ENCODE assay signal across 10 mouse cellular contexts in genomic region chr5:18035848-18036638, GRCm38 (mm10).
A peak's percentile ranks its signal among the peaks of the same experiment; 100 is the strongest.
DNase-seq lines count a peak whose midpoint lies in the region; ATAC-seq and TF ChIP-seq lines count a peak whose summit lies in the region.
"Had no signal": no experiment of that assay in that cellular context is flagged by ENCODE, and none has a peak within 500 bp of the region (broad histone marks: within the 10 kb centered on the region; RNA-seq: fewer than 3 reads in every experiment).

No protein-coding gene starts in this region.

- H3K9ac ChIP-seq in liver, embryonic 14.5 days (replicated peaks): no peak overlapping the region
- no peak overlapping the region for H3K9ac ChIP-seq in forebrain, embryonic 16.5 days (replicated peaks; ENCODE audit: low read depth, low read length)
- H3K9ac ChIP-seq: forebrain, postnatal 0 days; neural tube, embryonic 12.5 days had no signal

- ATAC-seq in erythroblast, adult 5-6 weeks (replicated peaks; ENCODE audit: low FRiP score, poor library complexity, severe bottlenecking): peak; percentile 72
- ATAC-seq in liver, embryonic 14.5 days (ENCODE audit: insufficient read depth): peak; percentile 65
- ATAC-seq in forebrain, embryonic 16.5 days: no peak
- ATAC-seq: forebrain, postnatal 0 days had no signal

- no peaks in the 10 kb centered on the region for H3K9me3 ChIP-seq in liver, embryonic 14.5 days (ENCODE audit: control insufficient read depth, low read length)
- peaks cover 5% of the 10 kb centered on the region for H3K9me3 ChIP-seq in forebrain, embryonic 16.5 days (ENCODE audit: control insufficient read depth, low read length)
- H3K9me3 ChIP-seq: neural tube, embryonic 12.5 days had no signal

- TF ChIP-seq EP300 in liver, embryonic 14.5 days (IDR thresholded peaks at IDR 0.05; ENCODE audit: low read depth): no peak

- intact Hi-C loops in left cerebral cortex, adult 2 months (cut with DNase I): loop anchor here (5.0 kb wide), 1 partner anchor 191 kb away; no protein-coding TSS in a partner anchor

- no peaks in the 10 kb centered on the region for H3K4me1 ChIP-seq in liver, embryonic 14.5 days (replicated peaks; ENCODE audit: control insufficient read depth in 2 of 2, insufficient read depth in 2 of 2, low read length in 1 of 2)
- H3K4me1 ChIP-seq in forebrain, embryonic 16.5 days (replicated peaks; ENCODE audit: control insufficient read depth, insufficient read depth, low read length): no peaks in the 10 kb centered on the region
- H3K4me1 ChIP-seq: neural tube, embryonic 12.5 days had no signal

- peak overlapping the region; percentile 54; the same call in 1 of the 2 replicates for H3K27ac ChIP-seq in left cerebral cortex, adult 2 months
- H3K27ac ChIP-seq in liver, embryonic 14.5 days: no peak overlapping the region
- H3K27ac ChIP-seq in forebrain, embryonic 16.5 days (ENCODE audit: low read length): no peak overlapping the region
- H3K27ac ChIP-seq: neural tube, embryonic 12.5 days had no signal

- H3K4me2 ChIP-seq in liver, embryonic 14.5 days (ENCODE audit: low read depth): 0 out of 2 replicates have a peak overlapping the region, but pooled peaks have one; percentile 4
- no peak overlapping the region for H3K4me2 ChIP-seq in forebrain, embryonic 16.5 days (ENCODE audit: low read length)
- H3K4me2 ChIP-seq: neural tube, embryonic 12.5 days had no signal

- TF ChIP-seq CTCF in left cerebral cortex, adult 2 months (IDR thresholded peaks at IDR 0.05): no peak
- TF ChIP-seq CTCF in liver, embryonic 14.5 days (IDR thresholded peaks at IDR 0.05; ENCODE audit: low read depth): no peak

- 31% methylated on average over 14 of the region's 14 CpGs for WGBS in liver, embryonic 14.5 days (ENCODE audit: insufficient replicate concordance)
- WGBS in forebrain, embryonic 16.5 days: 90% methylated on average over 14 of the region's 14 CpGs

- no peaks in the 10 kb centered on the region for H3K27me3 ChIP-seq in liver, embryonic 14.5 days (ENCODE audit: control insufficient read depth, insufficient read depth, low read length)
- H3K27me3 ChIP-seq in forebrain, embryonic 16.5 days (replicated peaks; ENCODE audit: control insufficient read depth, insufficient read depth, low read length): no peaks in the 10 kb centered on the region
- H3K27me3 ChIP-seq: neural tube, embryonic 12.5 days had no signal

- H3K36me3 ChIP-seq in liver, embryonic 14.5 days (replicated peaks; ENCODE audit: control insufficient read depth, insufficient read depth, low read depth): no peaks in the 10 kb centered on the region
- H3K36me3 ChIP-seq in forebrain, embryonic 16.5 days (ENCODE audit: control insufficient read depth, insufficient read depth): no peaks in the 10 kb centered on the region
- H3K36me3 ChIP-seq: neural tube, embryonic 12.5 days had no signal

- DNase-seq in left cerebral cortex, adult 2 months (ENCODE audit: extremely low spot score in 1 of 2, low spot score in 2 of 2): peak; percentile 9 to 24
- DNase-seq in left cerebral cortex, adult 11 months (ENCODE audit: low spot score): no peak
- DNase-seq in adrenal gland, adult (ENCODE audit: inconsistent age in 2 of 2, low spot score in 1 of 2): peak; percentile 50 to 84
- no peak for DNase-seq in liver, embryonic 14.5 days (ENCODE audit: low read depth in 3 of 3, low spot score in 3 of 3)
- DNase-seq in cerebellum, adult 9-11 months: no peak
- DNase-seq in natural killer cell, adult 2 months (ENCODE audit: low spot score in 2 of 2): no peak
- DNase-seq: forebrain, postnatal 0 days had no signal

- no peak overlapping the region for H3K4me3 ChIP-seq in left cerebral cortex, adult 2 months
- H3K4me3 ChIP-seq in liver, embryonic 14.5 days (ENCODE audit: insufficient read depth in 1 of 2, low read depth in 2 of 2, low read length in 2 of 2): no peak overlapping the region
- H3K4me3 ChIP-seq in forebrain, embryonic 16.5 days (replicated peaks; ENCODE audit: low read length): no peak overlapping the region
- H3K4me3 ChIP-seq: neural tube, embryonic 12.5 days had no signal

Comparison
In these comparisons a context has a peak if more than half of its experiments do, and no peak if none do; other contexts are left out.
1. DNase-seq: peak in left cerebral cortex, adult 2 months (2 of 2) and adrenal gland, adult (2 of 2); none in left cerebral cortex, adult 11 months (single experiment), liver, embryonic 14.5 days (0 of 3), cerebellum, adult 9-11 months (single experiment) and natural killer cell, adult 2 months (0 of 2).